Mouse (Mus musculus): ENCODE measurements around the gene Arl4c.

DNA sequence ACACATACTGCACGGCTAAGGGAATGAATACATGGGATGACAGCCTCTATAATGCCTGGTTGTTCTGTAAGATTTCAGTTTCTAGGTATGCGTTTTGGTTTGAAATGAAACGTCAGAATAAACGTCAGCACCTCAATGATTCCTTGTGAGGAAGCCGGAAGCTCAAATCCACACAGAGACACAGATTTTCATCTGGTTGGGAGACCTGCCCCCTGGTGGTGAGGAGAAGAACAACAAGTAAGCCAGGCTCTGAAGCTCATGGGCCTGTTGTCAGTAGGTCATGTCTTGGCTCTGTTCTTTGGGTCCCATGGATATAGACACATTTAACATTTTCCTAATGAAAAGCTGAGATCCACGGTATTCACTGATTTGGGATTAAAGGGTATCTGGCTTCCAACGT, 40.4 kb upstream of the Arl4c start:
- TF ChIP-seq CTCF (IDR thresholded peaks at IDR 0.05; ENCODE audit: insufficient read depth, low read length) (peak; percentile 76), POLR2A (IDR thresholded peaks at IDR 0.05; ENCODE audit: borderline replicate concordance, extremely low read depth, low read depth, low read length) (no peak)

Measured in lung, adult 2 months (tissue).